Mouse (Mus musculus) thymus, adult 18-20 months (tissue): ENCODE results near the gene Rorc.

Experiments used
- DNase-seq, 2 experiments: peaks; one replicate each; pipeline ENCODE4 v3.0.0; 2022; ENCODE audit warnings: mixed read lengths in 2 of 2

Rorc gene

DNA sequence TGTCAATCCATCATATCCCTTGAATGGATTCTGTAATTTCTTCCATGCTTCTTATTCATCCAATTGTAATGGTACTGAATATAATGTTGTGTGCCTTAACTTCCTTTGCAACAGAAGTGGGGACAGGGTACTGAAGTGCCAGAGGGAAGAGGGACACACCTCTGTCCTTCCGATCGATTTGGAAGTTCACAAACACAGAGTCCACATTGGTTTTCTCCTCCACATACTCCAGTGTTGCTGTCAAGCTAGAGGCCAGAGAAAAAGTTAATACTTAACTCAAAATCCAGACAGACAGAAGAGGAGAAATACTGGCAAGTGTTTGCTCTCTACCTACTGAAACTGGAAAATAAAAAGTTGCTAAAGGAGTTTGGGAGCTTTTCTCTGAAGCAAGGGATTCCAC is 61.7 kb downstream of the Rorc start:
- DNase-seq: no peak

DNA sequence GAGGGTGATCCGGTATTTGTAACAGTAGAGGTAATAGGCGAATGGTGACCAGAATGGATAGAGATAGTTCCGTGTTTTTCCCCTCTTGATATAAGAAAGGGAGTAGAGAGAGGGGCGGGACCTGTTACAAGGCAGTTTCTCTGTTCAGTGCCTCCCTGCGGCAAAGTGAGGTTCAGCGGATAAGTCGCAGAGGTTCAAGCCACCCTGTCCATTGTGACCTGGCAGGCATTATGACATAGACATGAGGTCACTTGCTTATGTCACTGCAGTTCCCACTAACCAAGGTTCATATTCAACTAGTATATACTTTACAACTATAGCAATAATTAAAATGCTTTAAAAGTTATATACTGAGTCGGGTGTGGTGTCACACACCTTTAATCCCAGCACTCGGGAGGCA is 63.8 kb downstream of the Rorc start:
- no peak for DNase-seq

DNA sequence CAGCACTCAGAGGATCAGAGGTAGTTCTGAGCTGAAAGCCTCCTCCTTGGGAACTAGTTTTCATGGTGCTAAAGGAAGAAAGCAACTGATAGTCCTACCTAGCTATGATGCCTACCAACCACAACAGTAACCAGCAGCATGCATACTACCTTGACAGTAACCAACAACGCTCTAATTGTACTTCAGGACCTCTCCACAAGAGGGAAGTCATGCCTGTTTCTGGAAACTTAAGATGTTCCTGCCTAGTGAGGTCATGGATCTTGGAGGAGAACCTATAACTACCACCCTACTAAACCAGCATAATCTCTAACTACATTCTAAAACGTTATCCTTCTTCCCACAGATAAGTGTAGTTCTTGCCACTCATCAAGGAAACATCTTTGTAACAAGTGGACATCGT is 68.6 kb downstream of the Rorc start:
- no peak for DNase-seq

DNA sequence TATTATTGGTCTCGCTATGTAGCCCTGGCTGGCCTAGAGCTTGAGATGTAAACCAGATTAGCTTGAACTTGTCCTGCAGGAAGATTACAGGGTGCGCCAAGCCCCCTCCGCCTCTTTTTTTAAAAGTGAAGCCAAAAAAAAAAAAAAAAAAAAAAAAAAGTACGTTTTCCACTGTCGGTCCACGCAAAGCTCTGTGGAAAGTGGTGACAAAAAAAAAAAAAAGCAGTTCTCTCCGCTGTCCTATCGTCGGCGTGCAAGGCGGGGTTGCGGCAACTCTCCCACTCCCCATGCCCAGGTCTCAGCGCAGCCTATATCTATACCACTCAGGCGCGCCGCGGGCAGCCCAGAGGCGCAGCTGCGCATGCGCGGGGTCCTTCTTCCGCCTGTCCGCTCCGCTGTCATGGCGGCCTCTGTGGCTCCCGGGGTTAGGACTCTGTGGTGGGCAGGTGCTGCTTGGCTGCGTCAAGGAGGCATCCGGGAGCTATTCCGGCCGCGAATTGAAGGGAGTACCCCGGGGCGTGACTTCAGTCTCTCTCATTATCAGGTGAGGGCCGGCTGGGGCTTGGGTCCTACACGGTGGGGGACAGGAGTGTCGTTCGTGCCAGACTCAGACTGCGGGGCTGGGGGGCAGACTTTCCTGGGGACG is 70.5 kb downstream of the Rorc start, which contains the start of gene Mrpl9:
Gene Mrpl9 (plus strand): TSS at position 368 of the 646 bp plus-strand sequence.
- DNase-seq: peak; percentile 92

DNA sequence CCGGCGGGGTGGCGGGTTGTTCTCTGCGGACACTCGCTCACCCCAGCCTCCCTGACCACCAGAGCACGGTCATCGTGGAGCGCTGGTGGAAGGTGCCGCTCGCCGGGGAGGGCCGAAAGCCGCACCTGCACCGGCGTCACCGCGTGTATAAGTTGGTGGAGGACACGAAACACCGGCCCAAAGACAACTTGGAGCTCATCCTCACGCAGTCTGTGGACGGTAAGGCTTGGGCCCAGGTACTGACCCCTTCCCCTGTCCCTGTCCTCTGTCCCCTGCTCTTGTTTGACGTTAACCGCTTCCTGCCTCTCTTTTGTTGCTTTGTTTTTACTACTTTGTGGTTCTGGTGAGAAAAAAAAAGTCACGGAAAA is 71.0 kb downstream of the Rorc start, which contains the start of gene Oaz3:
Gene Oaz3 (minus strand): TSS at position 319 of the 368 bp plus-strand sequence.
- DNase-seq: no peak
